Mouse (Mus musculus) urinary bladder, postnatal 25 days (tissue): Measurements from ENCODE around the gene Cd22.
"Not testable (repeated sequence)": the region's sequence is repeated elsewhere in the genome, so short reads cannot be mapped to it uniquely, and the experiment has no call there.

Source experiments
- DNase-seq: peaks from one replicate; pipeline ENCODE4 v3.0.0; 2022; ENCODE audit warnings: low spot score

Gene Cd22

DNA sequence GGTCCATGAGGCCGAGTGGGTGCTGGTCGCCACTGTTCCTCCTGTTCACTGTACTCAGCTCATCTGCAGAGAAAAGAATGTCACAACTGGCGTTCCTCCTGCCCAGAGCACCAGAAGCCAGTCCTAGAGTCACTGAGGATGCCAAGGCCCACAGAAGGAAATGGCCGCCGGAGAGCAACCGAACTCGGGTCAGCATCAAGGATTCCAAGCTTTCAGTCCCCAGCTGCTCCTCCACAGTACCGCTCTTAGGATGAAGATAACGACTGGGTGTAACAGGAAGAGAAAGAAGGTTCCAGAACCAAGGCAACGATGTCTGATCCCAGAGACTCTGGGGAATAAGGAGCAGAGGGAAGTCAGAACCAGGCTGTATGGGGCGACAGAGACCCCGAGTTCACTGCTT is 18.7 kb downstream of the Cd22 start, which contains the start of gene Ffar1:
TSS of gene Ffar1 (minus strand) at position 101 of the 400 bp plus-strand sequence.
- no peak for DNase-seq

DNA sequence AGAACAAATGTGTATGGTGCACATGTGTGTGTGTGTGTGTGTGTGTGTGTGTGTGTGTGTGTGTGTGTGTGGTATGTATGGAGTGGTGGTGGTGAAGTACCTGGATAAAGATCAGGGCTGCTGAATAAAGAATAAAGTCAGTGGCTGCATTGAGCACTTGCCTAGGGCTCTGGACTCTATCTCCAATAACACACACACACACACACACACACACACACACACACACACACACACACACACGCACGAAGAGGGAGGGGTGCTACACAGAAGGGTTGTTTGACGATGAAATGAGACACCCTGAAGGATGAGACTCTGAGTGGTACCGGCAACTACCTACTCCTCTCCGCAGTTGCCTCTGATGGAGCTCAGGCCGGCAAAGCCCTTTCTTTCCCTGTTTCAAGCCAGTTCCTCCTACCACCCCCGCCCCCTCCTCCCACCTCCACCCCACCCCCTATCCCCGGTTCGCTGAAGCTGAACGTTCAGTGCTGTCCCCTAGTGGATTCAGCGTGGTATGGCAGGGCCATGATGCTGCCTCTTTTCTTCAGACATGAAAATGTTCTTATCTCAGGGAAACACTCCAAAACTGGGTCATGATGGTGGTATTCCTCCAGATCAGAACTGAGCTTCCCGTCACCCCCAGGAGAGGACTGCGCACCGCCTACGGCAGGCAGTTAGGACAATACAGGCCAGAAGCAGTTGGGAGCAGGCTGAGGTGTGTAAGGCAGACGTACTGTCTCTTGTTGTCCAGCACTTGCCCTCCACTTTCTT is 20.3 kb downstream of the Cd22 start:
- peak; percentile 26 for DNase-seq

DNA sequence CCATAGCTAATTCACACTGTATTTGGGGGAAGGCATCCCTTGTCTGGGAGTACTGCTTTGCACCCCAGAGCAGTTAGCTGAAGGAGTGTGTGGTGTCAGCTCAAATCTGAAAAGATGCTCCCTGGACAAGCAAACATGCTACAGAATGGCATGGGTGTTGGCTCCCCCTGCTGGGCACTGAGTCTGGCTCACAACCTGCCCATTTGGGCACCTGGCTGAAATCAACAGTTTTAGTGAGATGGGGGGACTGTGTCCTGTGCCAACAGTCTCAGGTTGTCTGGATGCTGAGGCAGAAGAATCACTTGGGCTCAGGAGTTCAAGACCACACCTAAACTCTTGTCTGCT is 20.9 kb downstream of the Cd22 start:
- DNase-seq, result peak; percentile 77

DNA sequence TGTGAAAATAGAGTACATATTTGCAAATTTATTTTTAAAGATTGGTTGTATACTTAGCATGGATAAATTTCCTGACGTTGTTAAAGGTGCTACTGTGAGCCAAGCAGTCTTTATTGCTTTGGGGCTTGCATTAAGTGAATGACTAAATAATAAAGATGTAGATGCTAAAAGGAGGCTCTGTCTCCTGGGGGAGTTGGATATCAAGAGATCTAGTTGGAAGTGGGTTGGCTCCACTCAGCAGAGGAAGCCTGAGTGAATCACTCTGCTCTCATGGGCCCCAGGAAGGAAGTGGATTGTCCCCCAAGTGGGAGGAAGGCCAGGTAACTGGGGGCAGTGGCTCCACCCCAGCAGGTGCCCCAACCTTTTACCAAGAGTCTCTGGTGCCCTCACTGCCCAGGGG is 22.4 kb downstream of the Cd22 start:
- no peak for DNase-seq

DNA sequence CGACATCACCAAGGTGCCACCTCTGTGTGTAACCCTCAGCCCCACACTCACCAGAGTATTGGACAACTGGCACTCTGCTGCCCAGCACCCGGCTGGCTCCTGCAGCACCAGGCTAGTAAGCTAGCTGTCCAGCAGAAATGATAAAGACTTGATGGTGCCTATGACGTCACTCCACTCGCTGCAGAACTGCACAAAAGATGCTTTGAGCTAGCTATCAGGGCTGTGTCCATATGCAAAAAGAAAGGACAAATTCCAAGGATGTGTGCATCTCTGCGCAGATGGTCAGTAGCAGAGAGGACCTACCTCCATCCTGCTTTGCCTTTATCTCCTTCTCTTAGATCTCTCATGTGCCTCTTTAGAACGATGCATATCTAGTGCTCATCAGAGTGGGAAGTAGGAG is 24.1 kb downstream of the Cd22 start, which contains the start of gene Ffar3:
TSS of gene Ffar3 (minus strand) at position 101 of the 400 bp plus-strand sequence.
- no peak for DNase-seq

DNA sequence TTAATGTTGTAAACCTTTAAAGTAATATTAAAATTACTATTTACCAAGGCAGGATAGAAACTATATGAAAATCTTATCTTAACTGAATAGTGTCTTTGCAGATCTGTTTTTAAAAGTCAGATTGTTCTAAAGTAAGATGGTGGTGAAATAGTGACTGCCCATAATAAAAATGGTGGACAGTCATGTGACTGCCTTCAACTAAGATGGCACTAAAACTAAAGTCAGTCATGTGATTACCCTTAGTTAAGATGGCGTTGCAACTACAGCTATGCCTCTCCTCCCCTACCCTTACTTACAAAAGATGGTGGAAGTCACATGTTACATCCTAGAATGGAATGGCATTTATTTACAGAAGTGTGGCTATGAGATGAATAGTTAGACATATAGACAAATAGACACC is 28.7 kb downstream of the Cd22 start:
- DNase-seq, result no peak

DNA sequence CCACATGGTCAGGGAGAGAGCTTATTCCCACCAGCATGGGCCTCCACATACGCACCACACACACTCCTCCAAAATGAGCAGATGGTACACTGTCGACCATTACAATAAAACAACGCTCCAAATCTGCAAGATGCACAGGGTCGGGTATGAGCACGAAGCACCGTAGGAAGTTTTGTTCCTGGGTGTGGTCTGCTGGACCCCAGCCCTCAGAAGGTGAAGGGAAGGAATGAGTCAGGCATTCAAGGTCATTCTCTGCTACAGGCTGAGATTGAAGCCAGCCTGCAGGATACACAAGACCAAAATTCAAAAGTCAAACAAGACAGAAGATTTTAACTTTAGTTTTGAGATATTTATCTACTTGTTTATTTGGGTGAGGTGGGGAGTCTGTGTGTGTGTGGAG is 32.2 kb downstream of the Cd22 start:
- DNase-seq, result no peak

DNA sequence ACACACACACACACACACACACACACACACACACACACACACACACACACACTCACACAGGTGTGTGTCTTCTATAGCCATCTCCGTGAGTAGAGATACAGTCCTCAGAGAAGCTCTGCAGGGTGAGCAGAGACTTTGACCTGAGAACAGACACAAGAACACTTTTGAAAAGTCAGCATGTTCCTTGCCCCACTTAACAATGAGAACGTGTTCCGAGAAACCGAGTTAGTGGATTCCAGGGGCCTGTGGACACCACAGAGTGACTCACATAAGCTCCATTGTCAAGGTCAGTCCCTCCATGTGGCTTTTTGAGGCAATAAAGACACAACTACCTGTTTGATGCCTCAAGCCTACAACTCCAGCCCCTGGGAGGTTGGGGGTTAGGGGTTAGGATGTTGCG is 32.8 kb downstream of the Cd22 start:
- no peak for DNase-seq

DNA sequence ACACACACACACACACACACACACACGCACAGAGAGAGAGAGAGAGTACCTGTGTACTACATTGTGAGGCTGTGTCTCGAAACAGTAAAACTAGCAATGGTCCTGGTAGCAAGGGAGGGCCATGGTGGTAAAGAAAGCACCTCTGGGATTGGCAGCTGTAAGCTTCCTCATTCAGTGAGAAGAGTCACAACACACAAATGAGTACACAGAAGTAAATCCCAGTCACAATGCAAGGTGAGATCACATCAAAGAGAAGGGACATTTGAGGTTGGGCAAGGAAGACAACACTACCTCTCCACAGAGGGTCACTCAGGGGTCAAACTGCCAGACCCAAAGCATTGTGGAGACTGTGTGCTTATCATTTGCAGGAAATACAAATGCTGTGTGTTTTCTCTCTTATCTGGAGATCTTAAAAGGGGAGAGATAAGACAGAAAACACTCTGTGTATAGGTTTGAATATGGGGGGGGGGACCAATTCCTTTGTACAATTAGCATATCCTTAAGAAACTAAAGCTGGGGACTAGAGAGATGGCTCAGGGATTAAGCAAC is 33.6 kb downstream of the Cd22 start:
- no peak for DNase-seq

DNA sequence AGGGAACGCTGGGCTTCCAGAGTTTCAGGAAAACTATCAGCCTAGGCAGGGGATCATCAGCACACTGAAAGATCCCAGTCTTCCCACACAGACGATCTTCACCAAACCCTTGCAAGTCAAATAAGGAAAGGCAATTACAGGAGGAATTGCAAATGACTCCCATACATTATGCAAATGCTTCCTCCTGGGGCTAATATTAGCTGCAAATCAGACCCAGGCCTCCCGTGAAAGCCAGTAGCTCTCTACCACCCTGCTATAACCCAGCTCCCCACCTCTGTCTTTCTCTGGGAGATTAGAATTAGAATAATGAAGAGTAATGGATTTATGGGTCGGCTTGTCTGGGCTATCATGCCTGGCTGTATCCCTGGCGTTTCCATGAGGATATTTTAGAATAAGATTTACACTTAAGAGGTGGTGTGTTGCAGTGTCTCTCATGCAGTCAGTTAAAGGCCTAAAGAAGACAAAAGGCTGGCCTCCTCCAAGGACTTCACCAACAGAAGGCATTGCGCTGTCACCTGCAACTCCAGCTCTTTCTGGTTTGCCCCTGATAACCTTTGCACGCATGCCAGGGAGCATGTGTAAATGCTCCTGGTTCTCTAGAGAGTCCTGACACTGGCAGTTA is 35.4 kb downstream of the Cd22 start:
- no peak for DNase-seq

DNA sequence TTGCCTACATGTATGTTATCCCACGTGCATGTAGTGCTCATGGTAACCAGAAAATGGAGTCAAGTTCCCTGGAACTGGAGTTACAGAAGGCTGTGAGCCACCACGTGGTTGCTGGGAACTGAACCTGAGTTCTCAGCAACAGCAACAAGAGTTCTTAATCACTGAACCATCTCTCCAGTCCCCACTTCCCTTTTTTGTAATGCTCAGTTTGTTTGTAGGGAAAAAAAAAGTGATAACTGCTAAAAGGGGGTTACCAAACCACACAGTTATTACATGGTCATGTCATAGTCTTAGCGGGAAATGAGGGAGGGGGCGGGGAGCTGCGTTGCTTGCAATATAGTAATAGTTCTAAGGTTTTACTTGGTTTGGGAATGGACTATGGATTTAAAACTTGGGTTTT is 38.0 kb downstream of the Cd22 start:
- DNase-seq, result no peak

DNA sequence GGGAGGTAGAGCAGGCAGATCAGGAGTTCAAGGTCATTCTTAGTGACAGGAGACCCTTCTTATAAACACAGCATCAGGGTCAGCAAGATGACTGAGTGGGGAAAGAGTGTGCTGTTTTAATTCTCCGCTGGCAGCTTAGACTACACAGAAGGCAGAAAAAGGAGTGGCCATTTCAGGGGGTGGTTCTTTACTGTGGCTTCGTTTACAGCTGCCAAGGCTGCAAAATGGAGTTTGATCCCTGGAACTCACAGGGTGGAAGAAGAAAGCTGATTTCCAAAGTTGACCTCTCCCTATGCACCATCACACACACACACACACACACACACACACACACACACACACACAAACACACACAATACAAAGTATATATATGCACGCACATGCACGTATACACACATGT is 38.8 kb downstream of the Cd22 start:
- no peak for DNase-seq

DNA sequence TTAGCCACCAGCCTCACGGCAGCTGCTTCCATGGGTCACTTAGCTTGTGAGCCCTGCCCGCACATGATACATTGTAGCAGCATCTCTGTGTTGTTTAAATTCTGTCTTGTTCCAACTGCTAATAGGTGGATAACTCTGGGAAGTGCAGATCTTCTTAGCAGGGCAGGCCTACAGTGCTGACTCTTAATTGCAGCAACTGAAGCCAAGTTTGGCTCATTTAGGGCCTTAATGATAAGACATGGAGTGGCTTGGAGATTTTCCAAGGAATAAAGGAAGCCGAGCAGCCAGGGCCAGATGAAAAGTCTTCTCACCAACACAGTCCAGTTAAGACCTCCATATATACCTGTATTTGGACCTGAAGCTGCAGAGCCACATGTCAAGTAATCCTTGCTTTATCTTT is 39.8 kb downstream of the Cd22 start:
- no peak for DNase-seq

DNA sequence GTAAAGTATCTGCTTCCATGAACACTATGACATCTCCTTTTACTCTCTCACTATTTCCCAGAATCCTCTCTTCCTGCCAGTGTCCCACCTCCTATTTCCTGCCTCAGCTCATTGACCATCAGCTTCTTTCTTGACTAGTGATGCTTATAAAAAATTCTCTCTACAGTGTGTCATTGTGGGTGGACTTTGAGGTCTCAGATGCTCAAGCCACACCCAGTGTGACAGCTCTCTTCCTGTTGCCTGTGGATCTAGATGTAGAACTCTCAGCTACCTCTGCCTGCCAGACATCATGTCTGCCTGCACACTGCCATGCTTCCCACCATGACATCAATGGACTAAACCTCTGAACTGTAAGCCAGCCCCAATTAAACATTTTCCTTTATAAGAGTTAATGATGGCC is 42.9 kb downstream of the Cd22 start:
- DNase-seq, result no peak

DNA sequence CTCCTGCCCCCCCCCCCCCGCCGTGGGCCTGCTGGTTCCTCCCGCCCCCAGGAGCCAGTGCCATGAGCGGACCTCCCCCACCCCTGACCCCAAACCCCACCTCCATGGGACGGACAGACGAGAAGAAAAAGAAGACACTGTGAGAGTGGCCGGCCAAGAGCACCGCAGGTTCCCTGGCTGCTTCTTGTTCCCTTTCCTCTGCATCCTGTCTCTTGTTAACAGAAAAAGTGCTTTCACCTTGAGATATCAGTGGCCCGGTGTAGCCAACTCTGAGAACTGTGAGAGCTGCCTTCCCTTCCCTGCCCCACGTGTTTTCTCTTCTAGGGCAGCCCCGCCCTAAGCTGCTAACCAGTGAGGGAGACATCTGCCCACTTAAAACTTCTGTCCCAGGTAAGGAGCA is 47.5 kb downstream of the Cd22 start:
- not testable (repeated sequence) for DNase-seq

DNA sequence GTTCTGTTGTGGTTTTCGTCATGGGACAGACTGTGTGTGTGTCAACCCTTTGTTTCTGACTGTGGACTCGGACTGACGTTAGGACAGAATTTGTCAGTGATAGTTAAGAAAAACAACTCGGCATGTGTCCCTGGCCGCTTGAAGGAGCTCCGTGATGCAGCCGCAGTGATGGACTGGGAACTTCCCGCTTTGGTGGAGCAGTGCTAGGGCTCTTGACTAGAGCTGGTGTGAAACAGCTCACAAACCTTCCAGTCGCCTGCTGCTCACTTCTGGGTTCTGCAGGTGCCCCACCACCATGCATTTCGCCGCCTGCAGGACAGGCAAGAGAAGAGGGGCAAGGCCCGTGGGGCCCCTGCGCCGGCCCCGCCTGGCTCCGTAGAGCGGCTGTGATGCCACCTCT is 47.9 kb downstream of the Cd22 start:
- DNase-seq, result no peak

DNA sequence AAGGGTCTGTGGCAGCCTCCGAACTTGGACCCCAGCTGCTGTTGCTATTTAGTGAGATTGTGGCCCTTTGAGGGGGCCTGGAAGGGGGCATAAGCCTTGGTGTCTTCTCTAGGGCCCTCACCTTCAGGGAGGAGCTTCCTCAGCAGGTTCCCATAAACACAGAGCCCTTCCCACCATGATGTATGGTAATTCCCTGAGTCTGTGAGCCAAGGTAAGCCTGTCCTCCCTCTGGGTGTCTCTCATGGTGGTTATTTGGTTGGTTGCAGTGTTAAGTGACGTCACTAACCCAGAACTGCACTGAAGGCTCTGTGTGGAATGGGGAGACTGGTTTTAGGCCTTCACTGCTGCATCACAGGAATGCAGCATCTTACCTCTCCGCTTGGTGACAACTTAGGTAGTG is 50.7 kb downstream of the Cd22 start:
- no peak for DNase-seq

DNA sequence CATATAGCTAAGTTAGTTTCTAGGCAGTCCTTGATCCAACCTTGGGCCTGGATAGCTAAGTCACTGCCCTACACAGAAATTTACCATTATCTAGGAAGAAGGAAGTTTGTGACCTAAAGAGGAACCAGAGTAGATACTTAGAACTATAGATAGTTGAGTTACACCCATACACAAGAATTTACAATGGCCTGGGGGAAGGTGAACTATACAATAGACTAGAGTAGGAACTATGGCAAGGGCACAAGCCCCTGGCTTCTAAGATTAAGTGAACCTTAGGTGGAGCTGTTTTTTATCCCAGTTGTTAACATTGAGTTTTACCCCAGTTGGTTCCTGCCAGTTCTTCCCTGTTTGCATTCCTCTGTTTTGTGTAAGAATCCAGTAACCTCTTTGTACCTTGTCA is 51.3 kb downstream of the Cd22 start:
- DNase-seq, result not testable (repeated sequence)

DNA sequence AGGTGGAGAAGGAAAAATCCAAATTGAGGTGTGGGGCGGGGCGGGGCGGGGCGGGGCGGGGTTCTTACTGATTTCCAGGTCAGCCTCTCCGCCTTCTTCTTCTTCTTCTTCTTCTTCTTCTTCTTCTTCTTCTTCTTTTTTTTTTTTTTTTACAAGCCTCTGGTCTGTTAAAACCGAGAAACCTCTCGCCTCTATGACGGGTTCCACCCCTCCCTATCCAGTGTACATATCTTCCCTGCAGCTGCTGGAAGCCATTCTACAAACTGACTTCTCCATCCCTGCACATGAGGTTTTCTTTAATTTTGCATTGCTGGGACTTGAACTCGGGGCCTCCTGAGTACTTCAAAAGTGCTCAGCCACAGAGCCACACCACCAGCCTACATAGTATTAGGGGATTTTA is 53.5 kb downstream of the Cd22 start:
- DNase-seq, result no peak

DNA sequence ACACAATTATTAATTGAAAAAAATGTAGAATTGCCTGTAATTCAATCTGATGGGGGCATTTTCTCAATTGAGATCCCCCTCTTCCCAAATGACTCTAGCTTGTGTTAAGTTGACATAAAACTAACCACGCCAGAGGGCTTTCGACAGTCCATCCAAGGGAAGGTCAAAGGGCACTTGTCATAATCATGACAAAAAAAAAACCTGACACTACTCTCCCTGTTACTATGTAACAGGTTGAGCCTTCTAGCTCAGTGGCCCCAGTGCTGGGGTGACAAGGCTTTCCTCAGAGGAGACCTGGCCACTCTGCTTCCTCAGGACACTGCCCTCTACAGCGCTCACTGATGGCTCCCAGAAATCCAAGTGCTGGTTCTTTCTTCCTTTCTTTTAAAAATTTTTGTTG is 55.8 kb downstream of the Cd22 start:
- DNase-seq, result no peak

DNA sequence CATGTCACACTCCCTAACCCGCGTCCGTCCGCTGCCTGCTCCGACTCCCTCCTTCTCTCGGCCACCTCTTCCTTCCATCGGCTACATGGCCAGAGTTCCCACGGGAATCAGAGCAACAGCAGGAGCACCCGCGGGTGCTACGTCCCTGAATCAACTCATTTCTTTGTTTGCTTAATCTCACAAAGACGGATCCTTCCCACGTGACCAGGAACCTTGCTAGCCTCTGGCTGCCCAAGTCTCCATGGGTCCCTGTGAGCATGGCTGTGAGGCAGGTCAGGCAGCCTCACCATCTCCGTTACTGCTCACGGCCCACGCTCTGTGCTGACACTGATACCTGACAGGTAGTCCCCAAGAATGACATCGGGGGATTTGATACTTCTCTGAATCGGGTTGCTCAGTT is 56.5 kb downstream of the Cd22 start, which contains the start of gene Ffar2:
TSS of gene Ffar2 (minus strand) at position 101 of the 400 bp plus-strand sequence.
- no peak for DNase-seq

DNA sequence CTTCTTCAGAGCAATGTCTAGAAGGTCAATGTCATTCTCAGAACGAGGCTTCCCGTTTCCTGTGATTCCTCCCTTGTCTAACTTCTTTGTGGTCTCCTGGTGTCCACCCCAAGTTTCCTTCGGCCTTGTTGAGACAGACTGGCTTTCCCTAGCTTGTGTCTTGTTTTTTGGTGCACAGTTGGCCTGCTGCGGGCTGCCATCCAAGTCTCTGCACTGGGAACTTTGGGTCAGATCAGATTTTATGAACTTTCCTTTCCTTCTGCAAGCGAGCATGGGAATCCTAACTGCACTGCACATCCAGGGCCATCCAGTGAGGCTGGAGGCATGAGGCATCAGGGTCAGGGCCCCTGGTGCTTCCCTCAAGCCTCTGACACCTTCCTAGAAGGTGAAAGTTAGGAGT is 58.6 kb downstream of the Cd22 start:
- no peak for DNase-seq

DNA sequence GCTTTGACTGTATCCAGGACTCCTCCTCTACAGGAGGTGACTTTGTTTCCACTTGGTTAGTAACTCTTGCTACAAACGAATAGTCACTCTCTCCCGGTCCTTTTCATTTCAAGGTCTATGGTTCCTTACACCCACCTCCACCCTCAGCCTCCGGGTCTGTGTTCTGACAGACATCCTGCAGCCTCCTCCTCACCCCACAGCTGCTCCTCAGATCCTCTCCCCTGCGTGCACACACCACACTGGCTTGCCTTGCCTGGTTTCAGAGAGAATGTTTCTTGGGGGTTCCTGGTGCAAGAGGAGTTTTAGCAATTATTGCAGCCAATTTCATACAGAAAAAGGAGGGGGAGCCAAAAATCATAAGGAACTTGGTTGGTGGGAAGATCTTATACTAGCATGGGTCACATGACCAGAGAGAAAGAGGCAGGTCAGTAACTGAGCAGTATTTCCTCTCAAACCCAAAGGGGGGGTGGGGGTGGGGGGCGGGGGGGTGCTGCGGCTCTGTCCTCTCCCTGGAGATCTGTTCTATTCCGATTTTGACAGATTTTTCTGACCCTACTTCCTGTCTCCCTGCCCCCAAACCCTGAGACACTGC is 59.2 kb downstream of the Cd22 start:
- DNase-seq, result no peak
